Mouse (Mus musculus) embryonic facial prominence, embryonic 14.5 days (tissue): ENCODE data around the gene Hypk. TPM values are rescaled to one million over a fixed set of nuclear protein-coding genes. Genes with fewer than 3 reads are reported as not detected.

ENCODE experiments used
- ATAC-seq: fragments of 200-750 bp; cut with Nextera tagmentation; 2 replicates; pipeline ENCODE4 v1.8.0; 2017; ENCODE audit warnings: low read depth, moderate number of reproducible peaks, moderate TSS enrichment
- DNase-seq: peaks from one replicate; pipeline ENCODE4 v3.0.0-alpha.2; 2015; ENCODE audit warnings: low spot score
- H3K27ac ChIP-seq: fragments of 300-500 bp; sonication (generic); replicated peaks from 2 replicates; pipeline ENCODE4 v1.5.1; 2014; ENCODE audit warnings: low read depth, mild to moderate bottlenecking, low read length, moderate library complexity
- H3K27me3 ChIP-seq: fragments of 300-500 bp; sonication (generic); replicated peaks from 2 replicates; pipeline ENCODE4 v1.6.1; 2014; ENCODE audit warnings: low read length; ENCODE audit not compliant: control insufficient read depth, insufficient read depth
- H3K36me3 ChIP-seq: fragments of 300-500 bp; sonication (generic); 2 replicates; pipeline ENCODE4 v1.6.1; 2014; ENCODE audit warnings: low read length, mixed read lengths; ENCODE audit not compliant: control insufficient read depth, insufficient read depth
- H3K4me1 ChIP-seq: fragments of 300-500 bp; sonication (generic); 2 replicates; pipeline ENCODE4 v1.6.1; 2014; ENCODE audit warnings: antibody characterized with exemption, low read length; ENCODE audit not compliant: control insufficient read depth, insufficient read depth
- H3K4me2 ChIP-seq: fragments of 300-500 bp; sonication (generic); 2 replicates; pipeline ENCODE4 v1.6.1; 2014; ENCODE audit warnings: low read depth, mild to moderate bottlenecking, low read length, moderate library complexity, mixed read lengths
- H3K4me3 ChIP-seq: fragments of 300-500 bp; sonication (generic); 2 replicates; pipeline ENCODE4 v1.5.1; 2014; ENCODE audit warnings: low read depth, mild to moderate bottlenecking, low read length
- H3K9ac ChIP-seq: fragments of 300-500 bp; sonication (generic); 2 replicates; pipeline ENCODE4 v1.6.1; 2014; ENCODE audit warnings: low read depth, mild to moderate bottlenecking, low read length, moderate library complexity, mixed read lengths
- H3K9me3 ChIP-seq: fragments of 300-500 bp; sonication (generic); 2 replicates; pipeline ENCODE4 v1.6.1; 2016; ENCODE audit warnings: low read length; ENCODE audit not compliant: control insufficient read depth
- WGBS: fragments of 180-500 bp; shearing (Covaris S2); extraction: QIAGEN DNeasy Blood & Tissue Kit; methylation state at CpG from one replicate; pipeline ENCODE4 v1.1.7; 2014; 5-methylcytosine and 5-hydroxymethylcytosine counted together
- polyA plus RNA-seq: library from polyadenylated mRNA; unstranded; fragments of >200 nt; fragmentation: Nextera tagmentation; extraction: Ambion mirVana; gene quantifications from 2 replicates; pipeline ENCODE4 v1.2.1, GENCODE M21; 2014

Gene Hypk
- polyA plus RNA-seq, 1 experiment from 2014 or later, result 92.5 TPM

DNA sequence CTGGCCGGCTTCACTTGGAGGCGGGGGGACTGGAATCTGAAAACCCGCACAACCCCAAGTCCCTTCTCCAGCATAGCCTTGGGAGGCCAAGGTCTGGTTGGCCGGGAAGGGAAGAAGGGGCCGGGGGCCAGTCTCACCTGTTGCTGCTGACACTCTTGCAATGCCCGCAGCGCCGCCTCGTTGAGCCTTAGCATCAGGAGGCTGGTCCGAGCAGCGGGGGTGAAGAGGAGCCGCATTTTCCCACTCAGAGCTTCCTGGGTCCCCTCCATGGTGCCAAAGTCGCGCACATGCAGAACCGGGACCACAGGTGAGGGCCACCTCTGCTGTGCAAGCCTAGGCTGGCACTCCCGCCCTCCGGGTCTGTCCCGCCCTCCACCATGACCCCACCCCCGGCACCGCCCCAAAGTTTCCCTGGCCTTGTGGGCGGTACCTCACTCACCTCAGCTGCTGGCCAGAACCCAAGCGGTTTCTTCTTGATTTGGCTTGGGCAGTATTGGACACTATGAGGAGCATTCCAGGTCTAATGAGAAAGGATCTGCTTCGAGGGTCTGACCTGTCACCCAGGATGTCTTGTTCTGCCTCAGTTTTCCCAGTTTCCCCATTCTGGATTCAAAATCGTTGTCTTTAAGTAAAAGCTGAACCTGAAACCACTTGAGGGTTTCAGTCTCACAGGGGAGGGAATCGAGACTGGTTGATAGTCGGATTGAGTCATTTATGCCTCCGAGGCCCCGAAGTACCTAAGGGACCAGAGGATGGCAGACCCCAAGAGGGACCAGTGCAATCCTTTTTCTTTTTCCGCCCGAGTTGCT, 10.6 kb upstream of the Hypk start:
- Histone ChIP-seq H3K4me3 (peak overlapping the region; percentile 47), H3K27me3 (no peaks in the 10 kb centered on the region), H3K36me3 (peaks cover 24% of the 10 kb centered on the region), H3K9ac (peak overlapping the region; percentile 59), H3K27ac (no peak overlapping the region), H3K4me1 (peaks cover 15% of the 10 kb centered on the region), H3K4me2 (peak overlapping the region; percentile 86), H3K9me3 (no peaks in the 10 kb centered on the region)
- WGBS, result 2% methylated on average over 26 of the region's 30 CpGs
- DNase-seq (peak; percentile 65), ATAC-seq (peak; percentile 82)

DNA sequence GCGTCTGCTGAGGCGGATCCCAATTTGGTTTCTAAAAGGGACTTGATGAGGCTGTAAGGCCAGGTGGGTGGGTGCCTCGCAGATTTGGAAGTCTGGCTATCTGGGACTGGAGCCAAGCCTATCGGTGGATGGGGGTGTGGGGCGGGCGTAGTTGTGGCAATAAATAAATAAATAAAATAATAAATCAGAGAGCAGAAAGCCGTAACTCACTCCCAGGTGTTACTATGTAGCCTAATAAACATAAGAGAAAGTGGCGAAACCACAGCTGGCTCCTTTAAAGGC, 10.1 kb upstream of the Hypk start:
- WGBS, result 17% methylated on average over 8 of the region's 8 CpGs
- no peaks in the 10 kb centered on the region for H3K27me3 ChIP-seq
- H3K27ac ChIP-seq, result no peak overlapping the region

DNA sequence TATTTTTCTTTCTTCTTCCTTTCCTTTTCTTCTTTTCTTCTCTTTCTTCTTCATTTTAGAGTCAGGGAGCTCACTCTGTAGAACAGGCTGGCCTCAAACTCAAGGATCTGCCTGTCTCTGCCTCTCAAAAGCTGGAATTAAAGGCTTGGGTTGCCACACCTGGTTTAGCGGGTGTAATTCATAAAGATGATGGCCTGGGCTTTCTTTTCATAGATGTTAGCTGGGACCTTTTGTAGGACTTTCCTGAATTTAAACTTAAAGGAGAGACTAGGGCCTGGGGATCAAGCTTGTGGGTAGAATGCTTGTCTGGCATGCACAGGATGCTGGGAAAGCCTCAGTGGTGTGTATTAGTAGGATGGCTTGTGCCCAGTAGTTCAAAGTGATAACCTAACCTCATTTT, 8.9 kb upstream of the Hypk start, which contains the start of gene Ell3:
Ell3 (minus strand) TSS at position 101 of the 400 bp plus-strand sequence.
- H3K9ac ChIP-seq, result peak within 1 kb of the TSS; percentile 59; the same call in 1 of the 2 replicates
- H3K27me3 ChIP-seq, result no peaks in the 10 kb centered on the region
- H3K4me2 ChIP-seq, result peak within 1 kb of the TSS; percentile 86
- H3K4me1 ChIP-seq, result peaks cover 20% of the 10 kb centered on the region
- WGBS, result 91% methylated on average over 1 of the region's 1 CpGs
- no peaks in the 10 kb centered on the region for H3K9me3 ChIP-seq
- ATAC-seq (no peak), DNase-seq (no peak)
- H3K27ac ChIP-seq, result no peak within 1 kb of the TSS
- H3K36me3 ChIP-seq, result peaks cover 7% of the 10 kb centered on the region; the same call in 1 of the 2 replicates
- peak within 1 kb of the TSS; percentile 47 for H3K4me3 ChIP-seq

More for the DNA sequence above, 10.1 kb upstream of the Hypk start:
- H3K9me3 ChIP-seq, result no peaks in the 10 kb centered on the region
- peak overlapping the region; percentile 47 for H3K4me3 ChIP-seq
- peaks cover 18% of the 10 kb centered on the region for H3K36me3 ChIP-seq
- H3K9ac ChIP-seq, result peak overlapping the region; percentile 59
- peak overlapping the region; percentile 86 for H3K4me2 ChIP-seq
- DNase-seq (no peak), ATAC-seq (no peak)
- H3K4me1 ChIP-seq, result peaks cover 18% of the 10 kb centered on the region

DNA sequence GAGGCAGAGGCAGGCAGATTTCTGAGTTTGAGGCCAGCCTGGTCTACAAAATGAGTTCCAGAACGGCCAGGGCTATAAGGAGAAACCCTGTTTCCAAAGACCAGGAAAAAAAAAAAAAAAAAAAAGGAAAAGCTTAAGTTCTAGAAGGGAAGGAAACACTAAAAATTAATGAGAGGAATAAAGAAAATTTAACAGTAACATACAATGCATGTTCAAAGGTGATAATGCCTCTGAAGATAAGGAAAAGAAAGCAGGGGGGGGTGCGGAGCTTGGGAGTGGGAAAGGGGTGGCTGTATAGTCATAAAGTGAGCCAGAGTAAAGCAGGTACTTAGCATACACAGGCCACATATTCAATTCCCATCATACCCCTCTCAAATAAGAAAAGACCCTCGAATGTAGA, 8.0 kb upstream of the Hypk start:
- no peak for DNase-seq
- WGBS, result 73% methylated on average over 3 of the region's 3 CpGs

DNA sequence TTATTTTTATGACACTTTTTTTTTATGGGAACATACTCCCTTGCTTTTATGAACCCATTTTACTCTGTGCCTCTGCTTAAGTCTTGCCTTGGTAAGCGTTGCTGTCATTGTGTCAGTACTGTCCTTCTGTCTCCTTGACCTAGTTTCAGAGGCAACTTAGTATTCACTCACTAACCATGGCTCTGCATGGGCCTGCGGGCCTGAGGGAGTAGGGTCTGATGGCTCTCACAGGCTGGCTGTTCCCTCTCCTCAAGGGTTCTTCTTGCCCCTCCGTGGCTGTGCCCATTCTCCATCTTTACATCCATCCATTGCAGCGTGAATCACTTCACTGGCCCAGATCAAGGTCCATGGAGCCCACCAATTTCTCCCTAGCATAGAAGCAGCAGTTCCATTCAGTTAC, 6.6 kb upstream of the Hypk start:
- Histone ChIP-seq H3K4me1 (peaks cover 23% of the 10 kb centered on the region), H3K36me3 (peaks cover 7% of the 10 kb centered on the region), H3K9ac (no peak overlapping the region), H3K4me3 (no peak overlapping the region), H3K27me3 (no peaks in the 10 kb centered on the region), H3K4me2 (no peak overlapping the region), H3K27ac (no peak overlapping the region), H3K9me3 (no peaks in the 10 kb centered on the region)
- ATAC-seq (no peak), DNase-seq (no peak)
- WGBS, result 90% methylated on average over 4 of the region's 4 CpGs

More for the DNA sequence above, 8.0 kb upstream of the Hypk start:
- Histone ChIP-seq H3K4me1 (peaks cover 20% of the 10 kb centered on the region), H3K36me3 (no peaks in the 10 kb centered on the region), H3K4me2 (no peak overlapping the region), H3K27me3 (no peaks in the 10 kb centered on the region), H3K27ac (no peak overlapping the region), H3K9me3 (no peaks in the 10 kb centered on the region), H3K4me3 (no peak overlapping the region), H3K9ac (no peak overlapping the region)
- ATAC-seq, result no peak

DNA sequence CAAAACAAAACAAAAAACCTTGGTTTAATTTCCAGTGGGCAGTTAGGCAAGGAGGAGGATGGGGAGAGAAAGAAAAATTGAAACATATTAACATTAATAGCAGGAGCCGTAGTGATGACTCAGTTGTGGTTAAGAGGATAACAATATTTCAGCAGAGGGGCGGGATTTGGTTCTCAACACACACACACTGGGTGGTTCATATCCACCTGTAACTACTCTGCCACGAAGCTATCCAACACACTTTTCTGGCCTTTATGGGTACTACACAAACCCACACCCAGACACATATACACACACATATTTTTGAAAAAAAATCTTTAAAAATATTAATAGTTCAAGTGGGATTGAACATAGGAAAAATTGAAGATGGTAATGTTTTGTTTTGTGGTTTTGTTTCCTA, 6.1 kb upstream of the Hypk start:
- no peak overlapping the region for H3K4me3 ChIP-seq
- no peak overlapping the region for H3K27ac ChIP-seq
- 91% methylated on average over 3 of the region's 3 CpGs for WGBS
- no peak overlapping the region for H3K4me2 ChIP-seq
- no peak for ATAC-seq
- H3K4me1 ChIP-seq, result peaks cover 19% of the 10 kb centered on the region
- H3K36me3 ChIP-seq, result peaks cover 9% of the 10 kb centered on the region
- H3K9ac ChIP-seq, result no peak overlapping the region
- H3K9me3 ChIP-seq, result no peaks in the 10 kb centered on the region
- no peak for DNase-seq
- H3K27me3 ChIP-seq, result no peaks in the 10 kb centered on the region

DNA sequence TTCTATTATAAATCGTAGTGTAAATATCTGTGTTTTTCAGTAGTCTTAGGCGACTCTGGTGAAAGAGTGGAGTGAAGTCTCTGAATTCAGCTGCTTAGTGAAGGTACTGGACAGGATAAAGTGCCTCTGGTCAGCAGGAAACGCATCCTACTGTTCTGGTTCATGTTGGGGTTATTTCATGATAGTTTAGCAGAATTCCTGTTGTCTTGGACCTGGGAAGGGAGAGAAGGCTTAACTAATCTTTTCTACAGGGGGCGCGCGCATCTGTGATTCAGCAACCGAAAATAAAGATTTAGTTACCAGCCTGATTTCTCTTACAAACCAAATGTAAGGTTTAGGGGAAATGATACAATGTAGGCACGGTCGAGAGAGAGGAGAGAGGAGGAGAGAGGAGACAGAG, 5.0 kb upstream of the Hypk start:
- H3K4me1 ChIP-seq, result peaks cover 8% of the 10 kb centered on the region; the same call in 1 of the 2 replicates
- ATAC-seq (no peak), DNase-seq (peak; percentile 74)
- peak overlapping the region; percentile 98 for H3K27ac ChIP-seq
- H3K36me3 ChIP-seq, result peaks cover 20% of the 10 kb centered on the region
- no peaks in the 10 kb centered on the region for H3K9me3 ChIP-seq
- H3K4me2 ChIP-seq, result peak overlapping the region; percentile 75
- no peaks in the 10 kb centered on the region for H3K27me3 ChIP-seq
- H3K4me3 ChIP-seq, result peak overlapping the region; percentile 98
- peak overlapping the region; percentile 66 for H3K9ac ChIP-seq
- 12% methylated on average over 9 of the region's 9 CpGs for WGBS

DNA sequence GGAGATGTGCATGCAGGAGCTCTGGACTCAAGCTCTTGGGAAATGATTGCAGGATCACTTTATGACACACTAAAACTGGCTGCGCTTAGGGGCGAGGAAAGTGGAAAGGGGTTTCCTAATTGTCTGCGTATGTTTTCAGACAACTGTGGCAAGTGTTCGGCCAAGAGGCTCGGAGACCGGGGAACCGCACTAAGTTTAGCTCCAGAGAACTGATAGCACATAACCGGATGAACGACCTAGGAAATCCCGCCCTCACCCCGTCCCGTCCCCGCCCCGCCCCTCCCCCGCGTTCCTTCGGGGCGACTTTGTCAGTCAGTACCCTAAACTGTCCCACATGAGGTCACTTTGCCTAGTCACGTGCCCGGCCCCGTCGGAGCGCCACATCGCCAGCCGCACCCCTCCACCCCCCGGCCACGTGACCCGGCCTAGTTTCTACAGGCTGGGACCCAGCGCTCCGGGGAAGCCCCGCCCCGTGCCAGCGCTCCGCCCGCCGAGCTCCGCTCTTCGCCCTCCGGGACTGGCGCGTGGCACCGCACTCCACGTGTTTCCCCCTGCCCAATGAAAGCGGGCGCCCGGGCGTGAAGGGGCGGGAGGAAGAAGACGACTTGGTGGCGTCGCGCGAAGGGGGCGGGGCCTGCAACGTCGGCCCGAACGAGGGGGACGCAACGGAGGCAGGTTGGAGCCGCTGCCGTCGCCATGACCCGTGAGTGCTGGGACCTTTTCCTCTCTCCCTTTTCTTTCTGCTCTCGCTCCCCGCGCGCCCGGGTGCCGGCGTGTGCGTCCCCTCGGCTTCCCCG, 4.2 kb upstream of the Hypk start, which contains the start of gene Serf2:
Serf2 (plus strand) TSS at position 457 of the 797 bp plus-strand sequence.
- Histone ChIP-seq H3K36me3 (peaks cover 28% of the 10 kb centered on the region), H3K4me1 (peaks cover 8% of the 10 kb centered on the region; the same call in 1 of the 2 replicates), H3K4me2 (peak within 1 kb of the TSS; percentile 82), H3K4me3 (peak within 1 kb of the TSS; percentile 98), H3K9ac (peak within 1 kb of the TSS; percentile 97), H3K9me3 (no peaks in the 10 kb centered on the region), H3K27ac (peak within 1 kb of the TSS; percentile 98), H3K27me3 (no peaks in the 10 kb centered on the region)
- DNase-seq (peak; percentile 99), ATAC-seq (peak; percentile 97)
- under 1% methylated on average over 40 of the region's 74 CpGs for WGBS
